Mouse (Mus musculus): ENCODE measurements around the gene Rab8b.
"Not testable (repeated sequence)": the region's sequence is repeated elsewhere in the genome, so short reads cannot be mapped to it uniquely, and the experiment has no call there.

The Rab8b gene

GRCm38 (mm10) chr9:66833851-66834250 is 85.6 kb downstream of the Rab8b start:
- DNase-seq = no peak

- DNase-seq = no peak
Measured at GRCm38 (mm10) chr9:66832366-66832908, 87.0 kb downstream of the Rab8b start.

- no peak for DNase-seq
Measured at GRCm38 (mm10) chr9:66825990-66826389, 93.5 kb downstream of the Rab8b start.

GRCm38 (mm10) chr9:66822255-66822654 is 97.2 kb downstream of the Rab8b start:
- DNase-seq = peak; percentile 60

GRCm38 (mm10) chr9:66820996-66821395 is 98.5 kb downstream of the Rab8b start:
- DNase-seq = no peak

GRCm38 (mm10) chr9:66813392-66813791 is 106.1 kb downstream of the Rab8b start:
- DNase-seq = peak; percentile 31

- not testable (repeated sequence) for DNase-seq
Measured at GRCm38 (mm10) chr9:66805951-66806350, 113.5 kb downstream of the Rab8b start.

- DNase-seq = no peak
Measured at GRCm38 (mm10) chr9:66801947-66802346, 117.5 kb downstream of the Rab8b start.

GRCm38 (mm10) chr9:66796739-66797138 is 122.7 kb downstream of the Rab8b start, which contains the start of gene Gm10647:
Gm10647 (plus strand) TSS chr9:66797039.
- no peak for DNase-seq

- peak; percentile 93 for DNase-seq
Measured at GRCm38 (mm10) chr9:66795464-66796324, 123.8 kb downstream of the Rab8b start, which contains the start of gene Aph1b. Aph1b (minus strand) TSS chr9:66795490.

- no peak for DNase-seq
Measured at GRCm38 (mm10) chr9:66794629-66795463, 124.6 kb downstream of the Rab8b start.
